Mouse (Mus musculus): ENCODE measurements around the gene Taf12.

GRCm38 (mm10) chr4:132331960-132332359 is 57.8 kb downstream of the Taf12 start:
- TF ChIP-seq POLR2A (IDR thresholded peaks at IDR 0.05; ENCODE audit: insufficient read depth, low read depth, low read length) (no peak), CTCF (IDR thresholded peaks at IDR 0.05; ENCODE audit: insufficient read depth, low read depth, low read length) (no peak)
